Mouse (Mus musculus) retina, adult 2 months (tissue): ENCODE measurements at regions not wholly inside any gene's neighbourhood (a gene's known extent, or its start where the extent isn't known, plus 50 kb on each side); places are given as distances from the start of the nearest gene placed in this dataset.
"Not testable (repeated sequence)": the region's sequence is repeated elsewhere in the genome, so short reads cannot be mapped to it uniquely, and the experiment has no call there.

Experiments used
- DNase-seq: peaks from one replicate; pipeline ENCODE4 v3.0.0-alpha.2; 2012; ENCODE audit warnings: low read depth, low spot score

DNA sequence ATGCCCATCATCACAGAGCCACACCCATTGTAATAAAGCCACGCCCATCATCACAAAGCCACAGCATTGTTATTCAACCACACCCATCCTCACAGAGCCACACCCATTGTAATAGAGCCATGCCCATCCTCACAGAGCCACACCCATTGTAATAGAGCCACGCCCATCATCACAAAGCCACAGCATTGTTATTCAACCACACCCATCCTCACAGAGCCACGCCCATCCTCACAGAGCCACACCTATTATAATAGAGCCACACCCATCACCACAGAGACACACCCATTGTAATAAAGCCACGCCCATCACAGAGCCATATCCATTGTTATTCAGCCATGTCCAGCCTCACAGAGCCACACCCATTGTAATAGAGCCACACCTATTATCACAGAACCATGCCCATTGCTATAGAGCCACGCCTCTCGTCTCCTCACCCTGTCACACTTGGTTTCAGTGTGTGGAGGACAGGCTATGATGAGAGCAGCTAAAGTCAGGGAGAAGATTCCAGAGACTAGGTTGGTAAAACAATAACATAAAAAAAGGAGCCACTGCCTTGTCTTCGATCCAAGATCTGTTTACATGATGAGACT, 85.6 kb downstream of the Gxylt1 start:
- DNase-seq: no peak

DNA sequence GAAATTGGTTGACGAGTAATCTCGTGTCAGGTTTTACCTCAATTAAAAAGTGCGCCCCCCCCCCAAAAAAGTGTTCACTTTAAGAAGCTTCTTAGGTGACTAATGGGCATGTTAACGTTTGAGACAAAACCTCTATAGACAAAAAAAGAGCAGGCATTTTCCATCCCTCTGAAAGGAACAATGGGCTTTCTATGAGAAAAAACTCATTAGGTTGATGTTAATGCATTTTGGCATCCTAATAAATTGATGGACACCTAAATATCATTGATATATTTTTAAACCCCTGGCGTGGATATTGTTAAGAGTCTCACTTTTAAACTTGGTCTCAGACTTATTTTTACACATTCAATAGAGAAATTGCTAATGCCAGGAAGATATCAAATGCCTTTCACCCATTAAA, 98.8 kb downstream of the Gxylt1 start:
- DNase-seq: no peak

DNA sequence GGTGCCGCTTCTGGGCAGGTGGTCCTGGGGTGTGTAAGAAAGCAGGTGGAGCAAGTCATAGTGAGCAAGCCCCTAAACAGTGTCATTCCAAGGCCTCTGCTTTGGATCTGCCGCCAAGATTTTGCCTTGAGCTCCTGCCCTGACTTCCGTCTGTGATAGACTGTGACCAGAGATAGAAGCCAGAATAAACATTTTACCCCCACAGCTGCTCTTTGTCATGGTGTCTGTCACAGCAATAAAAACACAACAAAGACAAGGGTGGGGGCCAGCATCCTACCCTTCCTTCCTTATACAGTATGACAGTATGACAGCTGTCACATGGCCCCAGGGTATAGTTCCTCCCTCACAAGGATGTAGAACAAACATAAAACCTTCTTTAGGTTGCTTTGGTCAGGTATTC, 106.2 kb downstream of the Gxylt1 start:
- no peak for DNase-seq

DNA sequence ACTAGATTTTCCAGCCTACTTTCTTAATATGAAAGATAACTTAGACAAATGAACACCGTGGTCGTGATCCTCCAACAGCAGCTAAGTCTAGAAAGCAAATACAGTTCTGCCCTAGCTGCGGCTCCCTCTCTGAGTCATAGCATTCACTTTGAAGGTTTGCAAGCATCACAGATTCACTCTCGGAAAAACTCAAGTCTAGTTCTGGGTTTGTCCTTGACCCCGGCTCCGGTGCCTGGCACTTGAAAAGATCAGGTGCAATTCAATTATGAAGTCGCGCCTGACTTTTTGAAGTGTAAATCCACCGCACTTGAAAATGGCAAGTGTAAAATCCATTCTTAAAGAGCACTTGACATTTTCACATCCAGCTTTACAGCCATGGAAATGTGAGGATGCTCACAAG, 107.5 kb downstream of the Gxylt1 start:
- DNase-seq: no peak

DNA sequence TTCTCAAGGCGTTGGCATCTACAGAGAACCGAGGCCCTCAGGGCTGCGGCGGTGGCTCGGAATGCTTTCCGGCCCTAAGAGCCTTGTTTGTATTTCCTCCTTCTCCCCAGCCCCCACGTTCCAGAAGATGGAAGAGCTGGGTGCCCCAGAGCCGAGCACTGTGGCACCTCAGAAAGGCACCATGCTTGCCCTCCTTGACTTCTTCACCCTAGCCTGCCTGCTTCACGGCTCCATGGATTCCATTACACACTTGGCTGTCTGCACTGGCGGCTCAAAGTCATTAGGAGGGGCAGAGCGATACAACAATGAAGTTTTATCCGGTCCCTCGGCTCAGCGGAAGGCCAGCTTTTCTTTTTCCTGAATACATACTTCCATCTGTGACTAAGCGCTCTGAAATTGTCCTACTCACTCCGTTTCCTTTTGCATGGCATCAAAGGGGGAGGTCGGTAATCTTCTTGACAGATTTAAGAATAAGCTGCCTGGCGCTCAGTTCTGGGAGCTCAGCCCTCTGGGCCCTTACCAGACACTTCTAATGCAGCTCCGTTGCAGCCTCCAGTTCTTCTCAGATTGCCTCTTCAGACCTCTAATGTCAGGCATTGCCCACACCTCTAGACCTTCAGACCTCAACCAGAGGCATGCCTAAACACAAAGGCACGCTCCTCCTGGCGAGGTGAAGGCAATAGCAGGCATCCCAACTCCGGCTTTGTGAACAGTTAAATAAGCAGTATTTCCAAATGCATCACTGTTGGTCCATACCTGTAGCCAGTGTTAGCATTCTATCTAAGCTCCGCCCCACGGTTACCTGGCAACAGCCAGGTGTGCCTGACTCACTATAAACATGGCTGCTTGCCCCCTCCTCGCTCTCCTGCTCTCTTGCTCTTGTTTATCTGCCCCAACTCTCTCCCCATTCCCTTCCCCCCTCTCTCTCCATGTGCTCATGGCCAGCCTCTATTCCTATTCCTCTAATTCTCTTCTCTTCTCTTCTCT, 112.8 kb downstream of the Gxylt1 start:
- no peak for DNase-seq

DNA sequence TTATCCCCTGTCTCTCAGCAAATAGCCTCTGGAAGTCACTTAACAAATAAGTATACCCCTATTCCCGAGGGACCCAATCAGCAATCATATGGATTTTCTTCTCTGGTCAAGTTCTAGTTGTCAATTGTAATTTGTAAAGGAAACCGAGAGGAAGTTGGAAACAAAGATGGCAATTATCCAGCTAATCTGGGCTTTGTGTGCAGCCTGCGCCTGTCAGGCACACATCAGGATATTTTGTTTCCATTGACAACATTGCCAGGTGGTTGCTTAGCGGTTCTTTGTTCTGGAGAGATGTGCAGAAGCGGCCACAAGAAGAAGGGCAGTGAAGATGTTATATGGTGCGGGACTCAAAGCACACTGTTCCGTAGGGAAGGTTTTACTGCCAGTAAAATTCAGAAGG, 113.7 kb downstream of the Gxylt1 start:
- DNase-seq: no peak

DNA sequence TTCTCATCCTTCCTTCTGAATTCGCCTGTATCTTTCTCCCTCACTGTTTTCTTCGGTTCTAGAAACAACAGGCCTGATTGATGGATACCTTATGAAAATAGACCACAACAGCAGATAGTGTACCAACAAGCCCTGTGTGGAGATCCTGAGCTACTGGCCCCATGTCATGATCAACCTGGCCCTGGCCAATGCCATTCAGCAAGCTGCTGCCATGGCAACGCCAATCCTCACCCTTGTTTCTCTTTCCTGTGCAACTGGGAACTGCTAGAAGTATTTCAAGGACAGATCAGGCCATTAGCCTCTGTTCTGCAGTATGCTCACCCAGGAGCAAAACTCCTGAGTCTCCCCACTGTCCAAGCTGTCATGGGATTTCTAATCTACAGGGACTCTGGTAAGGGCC, 119.2 kb downstream of the Gxylt1 start:
- no peak for DNase-seq

DNA sequence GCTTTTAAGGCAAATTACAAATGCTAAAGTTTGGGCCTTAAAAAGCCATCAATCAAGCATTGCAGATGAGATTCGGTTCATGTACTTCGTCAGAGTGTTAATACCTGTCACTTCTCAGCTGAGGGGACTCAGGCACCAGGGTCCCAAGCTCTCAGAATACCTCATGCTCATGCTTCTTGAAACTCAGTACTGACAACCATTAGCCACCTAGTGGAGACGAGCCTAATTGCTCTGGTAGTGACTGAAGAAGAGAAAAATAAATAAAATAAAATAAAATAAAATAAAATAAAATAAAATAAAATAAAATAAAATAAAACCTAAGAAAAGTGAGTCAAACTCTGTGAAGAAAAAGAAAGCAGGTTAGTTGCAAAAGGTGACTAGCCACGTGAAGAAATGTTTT, 121.0 kb downstream of the Gxylt1 start:
- no peak for DNase-seq

DNA sequence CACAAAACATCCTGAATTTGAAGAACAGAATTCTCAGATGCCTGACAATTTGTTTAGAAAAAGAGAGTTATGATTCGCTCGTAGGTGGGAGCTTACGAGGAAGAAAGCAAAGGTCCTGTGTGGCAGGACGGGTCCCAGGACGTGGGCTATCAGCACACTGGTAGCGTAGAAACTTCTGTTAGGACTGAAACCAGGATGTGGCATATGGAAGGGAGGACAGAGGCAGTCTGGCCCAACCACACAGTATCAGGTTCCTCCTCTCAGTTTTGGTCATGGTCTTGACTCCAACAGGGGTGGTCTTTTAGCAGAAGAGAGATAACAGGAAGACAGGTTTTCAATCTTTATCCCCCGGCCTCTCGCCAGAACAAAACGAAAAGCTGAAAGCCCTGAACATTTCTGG, 130.1 kb downstream of the Gxylt1 start:
- DNase-seq: no peak

DNA sequence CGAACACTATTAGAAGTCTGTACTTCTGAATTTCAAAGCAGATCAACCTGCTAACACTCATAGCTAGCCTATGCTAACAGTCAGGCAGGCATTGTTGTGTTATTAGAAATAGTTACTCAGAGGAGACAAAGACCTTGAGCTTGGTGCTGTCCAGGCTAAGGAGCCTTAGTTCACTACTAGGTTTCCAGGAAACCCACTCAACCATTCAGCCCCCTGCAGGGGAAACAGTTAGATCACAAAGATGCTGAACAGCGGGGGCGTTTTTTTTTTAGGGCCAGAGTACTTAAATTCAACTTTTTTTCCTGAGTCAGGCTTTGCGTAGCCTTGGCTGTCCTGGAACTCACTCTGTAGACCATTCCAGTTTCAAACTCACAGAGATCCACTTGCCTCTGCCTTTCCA, 130.7 kb downstream of the Gxylt1 start:
- no peak for DNase-seq

DNA sequence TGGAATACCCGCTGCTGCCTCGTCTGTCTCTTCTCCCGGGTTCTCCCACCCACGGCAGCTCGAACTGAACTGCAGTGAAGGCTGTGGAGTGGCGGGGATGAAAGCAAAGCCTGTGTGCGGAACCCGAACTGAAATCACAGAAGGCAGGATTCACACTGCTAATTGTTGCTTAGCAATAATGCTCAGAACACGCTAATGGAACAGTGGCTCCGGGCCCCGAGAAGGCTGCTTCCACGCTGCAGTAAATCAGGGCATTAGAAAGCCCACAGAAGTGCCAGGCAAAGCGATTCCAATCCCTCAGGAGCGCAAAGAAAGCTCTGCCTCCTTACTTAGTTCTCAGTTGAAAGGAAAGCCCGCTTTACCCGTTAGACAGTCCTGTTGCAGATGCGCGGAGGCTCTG, 141.6 kb downstream of the Gxylt1 start:
- no peak for DNase-seq

DNA sequence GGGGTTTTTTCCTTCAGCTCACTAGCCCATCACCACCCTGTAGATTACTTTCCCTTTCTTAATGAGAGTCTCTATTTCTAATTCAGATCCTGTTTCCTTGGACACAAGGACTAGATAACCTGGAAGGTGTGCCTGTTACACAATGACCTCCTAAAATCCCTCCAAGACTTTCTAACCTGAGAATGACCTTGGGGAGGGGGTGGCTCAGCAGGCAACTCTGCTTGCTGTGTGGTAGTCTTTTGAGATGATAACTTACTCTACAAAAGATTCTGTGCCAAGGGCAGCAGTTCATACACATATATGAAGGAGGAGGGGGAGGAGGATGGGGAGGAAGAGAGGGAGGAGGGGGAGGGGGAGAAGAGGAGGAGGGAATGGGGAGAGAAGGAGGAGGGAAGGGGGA, 143.9 kb downstream of the Gxylt1 start:
- DNase-seq: no peak

DNA sequence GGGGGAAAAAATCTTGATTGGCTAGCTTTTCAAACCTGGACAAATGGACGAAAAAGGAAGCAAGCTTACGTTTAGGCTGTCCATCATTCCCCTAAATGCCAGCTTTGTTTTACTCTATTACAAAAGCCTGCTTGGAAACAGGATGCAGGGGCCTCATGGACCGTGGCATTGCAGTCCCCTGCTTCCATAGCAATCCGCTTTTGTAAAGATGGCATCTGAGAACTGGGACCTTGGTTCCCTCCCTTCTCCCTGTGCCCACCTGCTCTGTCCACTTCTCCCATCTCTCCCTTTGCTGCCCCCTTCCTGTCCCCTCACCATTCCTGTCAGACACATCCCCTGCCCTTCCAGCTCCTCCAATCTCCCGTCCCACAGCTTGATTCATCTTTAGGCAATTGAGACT, 149.7 kb downstream of the Gxylt1 start:
- DNase-seq: no peak

DNA sequence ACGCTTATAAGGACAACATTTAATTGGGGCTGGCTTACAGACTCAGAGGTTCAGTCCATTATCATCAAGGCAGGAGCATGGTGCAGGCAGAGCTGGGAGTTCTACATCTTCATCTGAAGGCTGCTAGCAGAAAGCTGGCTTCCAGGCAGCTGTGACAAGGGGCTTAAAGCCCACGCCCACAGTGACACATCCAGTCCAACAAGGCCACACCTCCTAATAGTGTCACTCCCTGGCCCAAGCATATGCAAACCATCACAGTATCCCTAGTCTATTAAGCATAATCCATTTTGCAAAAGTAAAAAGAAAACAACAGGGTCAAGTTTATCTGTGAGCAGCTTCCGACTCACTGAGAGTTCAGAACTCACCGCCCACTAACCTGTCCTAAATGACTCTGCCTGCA, 153.8 kb downstream of the Gxylt1 start:
- DNase-seq: no peak

DNA sequence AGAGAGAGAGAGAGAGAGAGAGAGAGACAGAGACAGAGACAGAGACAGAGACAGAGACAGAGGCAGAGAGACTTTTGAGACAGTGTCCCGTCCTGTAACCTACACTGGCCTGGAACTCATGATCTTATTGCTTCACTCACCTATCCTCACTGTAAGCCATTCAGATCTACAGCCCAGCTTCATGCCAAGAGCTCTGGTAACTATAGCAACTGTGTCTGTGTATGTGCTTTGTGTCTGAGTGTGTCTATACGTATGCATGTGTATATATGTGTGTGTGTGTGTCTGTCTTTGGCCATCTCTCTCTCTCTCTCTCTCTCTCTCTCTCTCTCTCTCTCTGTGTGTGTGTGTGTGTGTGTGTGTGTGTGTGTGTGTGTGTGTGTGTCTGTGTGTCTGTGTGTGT, 157.2 kb downstream of the Gxylt1 start:
- not testable (repeated sequence) for DNase-seq

DNA sequence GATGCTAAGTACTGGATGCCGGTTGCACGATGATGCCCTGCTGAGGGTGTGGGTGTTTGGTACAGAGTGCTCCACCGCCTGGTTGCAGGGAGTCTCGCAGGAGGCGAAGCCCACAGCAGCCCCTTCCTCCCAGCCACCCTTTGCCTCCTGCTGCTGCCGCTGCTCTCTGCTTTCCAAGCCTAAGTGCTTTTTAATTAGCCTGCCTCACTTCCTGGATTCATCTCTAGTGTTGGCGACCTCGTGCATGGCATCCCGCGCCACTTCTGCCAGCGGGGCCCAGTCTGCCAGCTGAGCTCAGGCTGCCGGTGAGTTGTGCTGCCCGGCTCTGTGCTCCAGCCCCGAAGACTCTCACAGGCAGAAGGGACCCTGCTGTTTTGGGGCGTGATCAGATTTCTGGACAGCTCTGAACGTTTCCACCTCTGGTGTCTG, 159.3 kb downstream of the Gxylt1 start:
- DNase-seq: no peak

DNA sequence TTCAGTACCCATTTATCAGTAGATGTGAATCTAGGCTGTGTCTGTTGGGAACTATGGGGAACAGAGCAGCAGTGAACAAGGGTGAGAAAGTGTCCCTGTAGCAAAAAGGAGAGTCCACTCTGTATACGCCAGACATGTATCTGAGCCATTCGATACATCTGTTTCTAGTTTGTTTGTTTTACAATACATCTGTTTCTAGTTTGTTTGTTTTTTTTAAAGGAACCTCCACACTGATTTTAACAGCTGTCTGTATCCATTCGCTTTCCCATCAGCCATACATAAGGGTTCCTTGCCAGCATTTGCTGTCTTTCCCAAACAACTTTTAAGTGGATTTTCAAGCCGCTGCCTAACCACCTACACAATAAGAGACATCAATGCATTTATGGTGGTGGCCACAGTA, 170.0 kb downstream of the Gxylt1 start:
- DNase-seq: no peak

DNA sequence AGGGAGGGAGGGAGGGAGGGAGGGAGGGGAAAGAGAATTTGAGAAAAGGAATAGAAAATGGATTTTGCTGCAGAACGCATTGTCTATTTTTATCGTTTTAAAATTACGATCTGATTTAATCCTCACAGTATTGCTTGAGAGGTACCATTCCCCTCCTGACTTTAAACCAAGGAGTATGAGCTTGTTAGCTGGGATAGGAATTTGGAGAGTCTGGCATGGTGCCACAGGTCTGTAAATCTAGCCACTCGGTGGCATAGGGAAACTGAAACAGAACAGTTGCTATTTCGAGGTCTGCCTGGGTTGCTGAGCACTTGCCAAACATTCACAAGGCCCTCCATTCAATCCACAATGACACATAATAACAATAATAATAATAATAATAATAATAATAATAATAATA, 171.6 kb downstream of the Gxylt1 start:
- no peak for DNase-seq

DNA sequence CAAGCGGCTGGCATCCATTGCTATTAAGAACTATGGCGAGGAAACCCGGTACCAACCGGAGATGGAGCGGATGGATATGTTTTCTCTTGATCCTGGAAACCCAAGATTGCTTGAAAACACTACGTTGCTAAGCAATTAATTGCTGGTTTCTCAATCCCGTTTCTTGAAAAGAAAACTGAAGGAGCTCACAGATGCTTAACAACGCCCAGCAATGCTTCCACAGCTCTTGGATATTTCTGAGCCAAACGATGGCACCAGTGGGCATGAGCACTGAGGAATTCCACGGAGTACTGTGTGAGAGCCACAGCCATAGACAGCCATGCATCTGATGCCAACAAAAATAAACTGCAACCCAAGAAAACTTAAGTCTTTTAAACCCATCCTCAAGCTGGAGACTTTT, 173.1 kb downstream of the Gxylt1 start:
- DNase-seq: no peak

DNA sequence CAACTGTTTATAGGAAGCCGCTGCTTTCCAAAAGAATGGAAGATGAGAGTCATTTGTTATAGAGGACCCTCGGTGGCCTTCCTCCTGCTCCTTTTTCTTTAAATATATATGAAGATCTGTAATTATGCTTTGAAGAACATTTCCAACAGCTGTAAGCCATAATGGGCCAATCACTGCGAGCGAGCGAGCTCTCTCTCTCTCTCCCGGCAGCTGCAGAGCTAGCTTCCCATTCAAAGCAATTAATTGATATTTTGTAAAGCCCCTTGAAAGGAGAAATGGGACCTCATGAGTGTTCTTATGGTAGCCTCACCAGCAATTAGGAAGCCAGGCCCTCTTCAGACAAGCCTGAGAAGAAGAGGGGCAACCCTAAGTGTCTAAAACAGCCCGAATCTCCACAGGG, 174.1 kb downstream of the Gxylt1 start:
- DNase-seq: no peak

DNA sequence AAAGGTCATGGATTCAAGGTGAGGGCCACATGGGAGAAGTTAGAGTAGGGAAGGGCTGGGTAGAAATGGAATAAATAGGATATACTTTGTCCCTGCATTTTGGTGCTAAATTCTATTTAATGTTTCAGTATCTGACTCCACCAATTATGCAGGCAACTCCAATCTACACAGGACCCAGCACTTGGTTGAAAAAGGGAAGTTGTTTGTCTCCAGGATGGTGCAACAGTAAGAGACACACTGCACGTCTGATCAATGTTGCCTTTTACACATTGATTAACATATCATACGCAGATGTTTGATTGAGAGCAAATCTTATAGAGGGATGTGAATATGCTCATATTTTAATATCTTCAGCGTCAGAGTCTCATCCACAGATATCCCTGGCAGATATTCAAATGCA, 175.1 kb downstream of the Gxylt1 start:
- DNase-seq: no peak

DNA sequence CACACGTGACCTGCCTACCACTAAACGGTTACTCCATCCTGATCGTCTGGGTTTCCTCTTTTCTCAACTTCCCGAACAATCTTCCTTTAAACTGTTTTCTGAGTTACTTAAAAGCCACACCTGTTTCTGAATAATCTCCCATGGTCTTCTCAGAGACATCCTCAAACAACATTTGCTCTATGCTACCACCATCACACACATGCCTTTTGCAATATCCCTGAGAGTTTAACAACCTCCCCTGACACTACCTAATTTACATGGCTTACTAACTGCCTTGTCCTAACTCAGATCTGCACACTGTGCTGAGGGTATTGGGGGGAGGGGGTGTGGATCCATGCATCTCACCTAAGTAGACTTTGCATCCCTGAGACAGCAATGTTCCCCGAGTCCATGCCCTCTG, 178.6 kb downstream of the Gxylt1 start:
- no peak for DNase-seq

DNA sequence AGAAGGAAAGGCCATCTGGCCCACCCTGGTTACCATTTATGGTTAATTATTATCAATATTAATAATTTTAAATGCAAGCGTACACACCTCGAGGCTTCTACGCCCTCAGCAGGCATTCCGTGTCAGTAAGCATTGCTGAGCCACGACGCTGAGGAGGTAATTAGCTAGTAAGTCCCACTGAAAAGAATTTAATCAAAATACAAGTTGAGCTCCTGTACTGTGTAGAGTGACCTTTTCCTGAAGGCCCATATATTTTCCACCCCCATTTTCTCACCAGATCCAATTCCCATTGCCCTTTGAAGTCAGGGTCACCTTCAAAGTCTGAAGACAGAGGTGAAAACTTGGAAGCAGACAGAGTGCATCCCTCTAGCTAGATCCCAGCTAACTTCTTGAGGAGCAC, 179.8 kb downstream of the Gxylt1 start:
- no peak for DNase-seq
